Mouse (Mus musculus) C2C12 (cell line): ENCODE measurements around the gene Ece1.

Source experiments
- CEBPB ChIP-seq: IDR thresholded peaks from one replicate; pipeline ENCODE4 v1.6.1; 2011; ENCODE audit warnings: low read depth, mild to moderate bottlenecking, control low read depth, moderate library complexity
- CTCF ChIP-seq: IDR thresholded peaks from one replicate; pipeline ENCODE4 v1.5.1; 2011; ENCODE audit not compliant: control insufficient read depth, insufficient read depth, insufficient read length
- FOSL1 ChIP-seq: IDR thresholded peaks from one replicate; pipeline ENCODE4 v1.8.0; 2011; ENCODE audit warnings: mild to moderate bottlenecking, low read length; ENCODE audit not compliant: poor library complexity, insufficient read depth, severe bottlenecking
- MAX ChIP-seq: IDR thresholded peaks from one replicate; pipeline ENCODE4 v1.6.1; 2011; ENCODE audit warnings: mild to moderate bottlenecking, control low read depth

DNA sequence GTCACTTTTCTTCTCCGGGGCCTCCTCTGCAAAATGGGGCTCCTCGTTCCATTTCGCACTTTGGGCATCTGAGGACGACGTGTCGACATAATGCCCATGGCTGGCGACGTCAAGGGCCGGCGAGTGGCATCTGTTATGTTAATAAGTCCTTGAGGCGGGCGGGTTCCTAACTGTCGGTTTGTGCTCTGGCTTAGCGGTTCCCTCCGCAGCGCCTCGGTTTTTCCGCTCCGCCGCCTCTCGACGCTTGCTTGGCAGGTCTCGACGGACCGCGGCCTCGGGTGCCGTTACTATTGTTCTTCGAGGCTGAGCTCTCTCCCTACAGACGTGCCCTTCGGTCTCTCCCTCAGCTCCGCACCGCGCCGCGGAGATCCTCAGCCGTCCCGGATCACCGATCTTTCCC is 130.9 kb downstream of the Ece1 start, which contains the start of gene Eif4g3:
- TF ChIP-seq CEBPB: no peak
- no peak for TF ChIP-seq FOSL1
- TF ChIP-seq CTCF: no peak
- TF ChIP-seq MAX: no peak
